Mouse (Mus musculus): ENCODE measurements at regions not wholly inside any gene's neighbourhood (a gene's known extent, or its start where the extent isn't known, plus 50 kb on each side); places are given as distances from the start of the nearest gene placed in this dataset.

- Histone ChIP-seq H3K9ac (ENCODE audit: low read length) (no peak overlapping the region), H3K36me3 (ENCODE audit: control insufficient read depth, insufficient read depth, low read length) (no peaks in the 10 kb centered on the region), H3K4me1 (ENCODE audit: control insufficient read depth, insufficient read depth, low read length) (no peaks in the 10 kb centered on the region), H3K27me3 (ENCODE audit: control insufficient read depth, insufficient read depth, low read length) (no peaks in the 10 kb centered on the region), H3K27ac (ENCODE audit: low read depth, low read length) (no peak overlapping the region), H3K4me3 (ENCODE audit: low read depth, low read length) (no peak overlapping the region), H3K4me2 (no peak overlapping the region), H3K9me3 (ENCODE audit: control insufficient read depth, low read length) (no peaks in the 10 kb centered on the region)
- DNase-seq (ENCODE audit: low spot score, missing footprints) (no peak), ATAC-seq (ENCODE audit: low FRiP score) (no peak)
- 93% methylated on average over 4 of the region's 4 CpGs for WGBS
These were observed 277.5 kb upstream of the BB014433 start for GRCm38 (mm10) chr8:15323421-15323820.

DNA sequence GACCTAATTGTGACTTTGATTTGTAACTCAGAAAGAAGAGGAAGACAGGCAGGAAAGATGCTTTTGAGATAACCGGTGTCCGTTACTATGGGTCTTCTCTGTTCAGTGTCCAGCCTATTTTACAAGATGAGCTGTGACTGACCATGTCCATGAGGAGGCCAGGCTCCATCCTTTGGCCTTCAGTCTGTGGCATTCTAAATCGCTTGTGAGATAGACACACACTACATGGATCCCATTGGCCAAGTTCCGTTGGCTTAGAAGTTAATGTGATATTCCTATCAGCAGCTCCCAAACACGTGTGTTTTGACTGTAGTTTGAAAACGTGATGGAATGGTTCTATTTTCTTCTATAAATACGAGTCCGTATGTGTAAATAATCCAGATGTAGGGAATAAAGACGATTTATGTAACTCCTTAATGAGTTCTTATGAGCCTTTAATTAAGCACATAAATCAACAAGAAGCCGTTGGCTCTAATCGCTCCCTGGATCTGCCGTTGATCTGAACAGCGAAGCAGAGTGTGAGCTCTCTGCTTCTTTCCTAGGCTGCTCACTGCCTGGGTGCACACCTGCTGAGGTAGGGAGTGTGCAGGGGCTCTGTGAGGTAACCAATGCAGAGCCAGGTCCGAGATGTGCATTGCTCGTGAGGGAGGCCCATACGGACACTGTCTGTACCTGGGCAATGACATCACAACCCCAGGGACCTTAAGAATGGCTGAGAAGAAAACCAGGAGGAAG is 272.4 kb upstream of the BB014433 start:
- H3K9ac ChIP-seq (ENCODE audit: low read length), result no peak overlapping the region
- ATAC-seq (ENCODE audit: low FRiP score), result no peak
- H3K36me3 ChIP-seq (ENCODE audit: control insufficient read depth, insufficient read depth, low read length), result no peaks in the 10 kb centered on the region
- no peaks in the 10 kb centered on the region for H3K9me3 ChIP-seq (ENCODE audit: control insufficient read depth, low read length)
- WGBS, result 91% methylated on average over 16 of the region's 16 CpGs
- no peak for DNase-seq (ENCODE audit: low spot score, missing footprints)
- no peak overlapping the region for H3K27ac ChIP-seq (ENCODE audit: low read depth, low read length)
- H3K27me3 ChIP-seq (ENCODE audit: control insufficient read depth, insufficient read depth, low read length), result no peaks in the 10 kb centered on the region
- no peak overlapping the region for H3K4me3 ChIP-seq (ENCODE audit: low read depth, low read length)
- no peak overlapping the region for H3K4me2 ChIP-seq
- H3K4me1 ChIP-seq (ENCODE audit: control insufficient read depth, insufficient read depth, low read length), result no peaks in the 10 kb centered on the region

DNA sequence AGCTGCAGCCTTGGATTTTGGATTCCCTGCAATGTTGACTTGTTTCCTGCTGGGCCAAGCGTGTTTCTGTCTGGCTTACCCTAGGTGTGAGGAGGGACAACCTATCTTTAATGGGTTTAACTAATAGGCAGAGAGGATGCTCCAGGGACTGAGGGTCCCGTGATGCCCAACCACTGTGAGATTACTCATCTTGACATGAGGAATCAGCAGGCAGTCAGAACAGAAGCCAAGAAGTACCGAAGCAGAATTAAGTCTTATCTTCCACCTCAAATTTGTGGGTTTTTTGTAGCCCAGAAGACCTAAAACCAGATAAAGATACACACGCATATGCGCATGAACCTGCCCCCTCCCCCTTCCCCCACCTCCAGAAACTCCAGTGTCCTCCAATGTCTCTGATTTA is 267.6 kb upstream of the BB014433 start:
- H3K4me3 ChIP-seq (ENCODE audit: low read depth, low read length), result no peak overlapping the region
- no peak overlapping the region for H3K27ac ChIP-seq (ENCODE audit: low read depth, low read length)
- DNase-seq (ENCODE audit: low spot score, missing footprints) (no peak), ATAC-seq (ENCODE audit: low FRiP score) (no peak)
- no peaks in the 10 kb centered on the region for H3K9me3 ChIP-seq (ENCODE audit: control insufficient read depth, low read length)
- H3K9ac ChIP-seq (ENCODE audit: low read length), result no peak overlapping the region
- no peaks in the 10 kb centered on the region for H3K36me3 ChIP-seq (ENCODE audit: control insufficient read depth, insufficient read depth, low read length)
- H3K4me1 ChIP-seq (ENCODE audit: control insufficient read depth, insufficient read depth, low read length), result no peaks in the 10 kb centered on the region
- no peak overlapping the region for H3K4me2 ChIP-seq
- 80% methylated on average over 5 of the region's 5 CpGs for WGBS
- no peaks in the 10 kb centered on the region for H3K27me3 ChIP-seq (ENCODE audit: control insufficient read depth, insufficient read depth, low read length)

DNA sequence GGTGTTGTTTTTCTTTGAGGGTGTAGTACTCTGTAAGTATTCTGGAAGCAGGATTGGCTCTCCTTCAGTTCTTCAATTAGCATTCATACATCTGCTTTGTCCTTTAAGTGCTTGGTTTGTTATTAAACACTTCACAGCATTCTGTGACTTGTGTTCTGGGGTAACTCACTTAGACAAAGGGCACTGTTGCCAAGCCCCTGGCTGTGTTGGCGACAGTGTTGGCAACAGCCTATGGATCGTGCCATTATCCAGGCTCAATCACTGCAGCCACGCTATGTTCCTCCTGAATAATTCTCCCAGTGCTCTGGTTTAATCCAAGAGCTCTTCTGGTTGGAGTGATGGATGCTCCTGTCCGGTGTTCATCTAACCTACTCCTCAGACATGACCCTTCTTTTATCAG is 265.6 kb upstream of the BB014433 start:
- WGBS, result 84% methylated on average over 4 of the region's 4 CpGs
- H3K4me3 ChIP-seq (ENCODE audit: low read depth, low read length), result no peak overlapping the region
- no peaks in the 10 kb centered on the region for H3K36me3 ChIP-seq (ENCODE audit: control insufficient read depth, insufficient read depth, low read length)
- H3K4me1 ChIP-seq (ENCODE audit: control insufficient read depth, insufficient read depth, low read length), result no peaks in the 10 kb centered on the region
- H3K27me3 ChIP-seq (ENCODE audit: control insufficient read depth, insufficient read depth, low read length), result no peaks in the 10 kb centered on the region
- H3K9ac ChIP-seq (ENCODE audit: low read length), result no peak overlapping the region
- no peaks in the 10 kb centered on the region for H3K9me3 ChIP-seq (ENCODE audit: control insufficient read depth, low read length)
- H3K4me2 ChIP-seq, result no peak overlapping the region
- ATAC-seq (ENCODE audit: low FRiP score) (no peak), DNase-seq (ENCODE audit: low spot score, missing footprints) (no peak)
- H3K27ac ChIP-seq (ENCODE audit: low read depth, low read length), result no peak overlapping the region

DNA sequence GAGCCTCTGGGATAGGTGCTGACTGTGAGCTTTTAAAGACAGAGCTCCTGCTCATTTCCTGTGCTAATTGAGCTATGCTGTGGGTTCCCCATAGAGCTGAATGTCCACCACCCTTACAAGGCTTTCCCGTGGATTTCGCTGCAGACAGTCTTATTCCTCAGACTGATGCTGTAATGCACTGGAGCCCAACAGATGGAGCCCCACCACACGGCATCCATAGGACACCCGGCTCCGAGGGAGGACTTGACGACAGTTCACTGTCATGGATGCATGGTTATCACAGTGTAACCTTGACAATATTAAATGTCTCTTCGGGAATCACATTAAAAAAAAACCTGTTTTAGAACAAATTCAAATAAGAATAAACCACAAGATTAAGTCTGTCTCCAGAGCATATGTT is 265.2 kb upstream of the BB014433 start:
- no peaks in the 10 kb centered on the region for H3K9me3 ChIP-seq (ENCODE audit: control insufficient read depth, low read length)
- H3K4me2 ChIP-seq, result no peak overlapping the region
- no peak overlapping the region for H3K9ac ChIP-seq (ENCODE audit: low read length)
- WGBS, result 88% methylated on average over 7 of the region's 7 CpGs
- H3K4me1 ChIP-seq (ENCODE audit: control insufficient read depth, insufficient read depth, low read length), result no peaks in the 10 kb centered on the region
- H3K27ac ChIP-seq (ENCODE audit: low read depth, low read length), result no peak overlapping the region
- ATAC-seq (ENCODE audit: low FRiP score) (no peak), DNase-seq (ENCODE audit: low spot score, missing footprints) (no peak)
- no peak overlapping the region for H3K4me3 ChIP-seq (ENCODE audit: low read depth, low read length)
- H3K27me3 ChIP-seq (ENCODE audit: control insufficient read depth, insufficient read depth, low read length), result no peaks in the 10 kb centered on the region
- no peaks in the 10 kb centered on the region for H3K36me3 ChIP-seq (ENCODE audit: control insufficient read depth, insufficient read depth, low read length)

- H3K9ac ChIP-seq (ENCODE audit: low read length), result no peak overlapping the region
- no peaks in the 10 kb centered on the region for H3K27me3 ChIP-seq (ENCODE audit: control insufficient read depth, insufficient read depth, low read length)
- H3K36me3 ChIP-seq (ENCODE audit: control insufficient read depth, insufficient read depth, low read length), result no peaks in the 10 kb centered on the region
- H3K27ac ChIP-seq (ENCODE audit: low read depth, low read length), result no peak overlapping the region
- no peaks in the 10 kb centered on the region for H3K9me3 ChIP-seq (ENCODE audit: control insufficient read depth, low read length)
- DNase-seq (ENCODE audit: low spot score, missing footprints) (no peak), ATAC-seq (ENCODE audit: low FRiP score) (no peak)
- 88% methylated on average over 2 of the region's 2 CpGs for WGBS
- H3K4me1 ChIP-seq (ENCODE audit: control insufficient read depth, insufficient read depth, low read length), result no peaks in the 10 kb centered on the region
- H3K4me2 ChIP-seq, result no peak overlapping the region
- H3K4me3 ChIP-seq (ENCODE audit: low read depth, low read length), result no peak overlapping the region
These were observed 258.3 kb upstream of the BB014433 start for GRCm38 (mm10) chr8:15304143-15304677.

DNA sequence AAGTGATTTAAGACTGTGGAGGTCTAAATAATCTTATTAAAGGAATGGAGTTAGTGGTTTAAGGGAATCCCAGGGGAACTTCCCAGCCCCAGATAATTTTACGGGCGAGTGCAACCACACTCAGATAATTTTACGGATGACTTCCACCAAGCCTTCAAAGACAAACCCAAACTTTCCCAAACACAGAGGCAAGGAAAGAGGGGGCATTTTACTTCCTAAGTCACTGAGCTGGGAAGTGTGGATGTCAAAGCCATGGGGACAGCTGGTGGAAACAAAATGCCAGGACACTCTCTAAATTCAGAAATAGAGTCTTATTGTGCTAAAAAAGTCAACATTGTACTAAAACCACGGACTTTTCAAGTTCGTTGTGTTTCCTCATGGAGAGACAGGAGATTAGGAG is 227.9 kb upstream of the BB014433 start:
- DNase-seq (ENCODE audit: low spot score, missing footprints) (no peak), ATAC-seq (ENCODE audit: low FRiP score) (no peak)
- H3K27ac ChIP-seq (ENCODE audit: low read depth, low read length), result no peak overlapping the region
- H3K4me2 ChIP-seq, result no peak overlapping the region
- 28% methylated on average over 5 of the region's 5 CpGs for WGBS
- no peaks in the 10 kb centered on the region for H3K27me3 ChIP-seq (ENCODE audit: control insufficient read depth, insufficient read depth, low read length)
- no peak overlapping the region for H3K9ac ChIP-seq (ENCODE audit: low read length)
- no peaks in the 10 kb centered on the region for H3K9me3 ChIP-seq (ENCODE audit: control insufficient read depth, low read length)
- no peaks in the 10 kb centered on the region for H3K36me3 ChIP-seq (ENCODE audit: control insufficient read depth, insufficient read depth, low read length)
- H3K4me3 ChIP-seq (ENCODE audit: low read depth, low read length), result no peak overlapping the region
- 0 out of 2 replicates have a peak, but pooled peaks cover 3% of the 10 kb centered on the region for H3K4me1 ChIP-seq (ENCODE audit: control insufficient read depth, insufficient read depth, low read length)

GRCm38 (mm10) chr8:15271793-15272587 is 226.1 kb upstream of the BB014433 start:
- Histone ChIP-seq H3K9me3 (ENCODE audit: control insufficient read depth, low read length) (no peaks in the 10 kb centered on the region), H3K36me3 (ENCODE audit: control insufficient read depth, insufficient read depth, low read length) (no peaks in the 10 kb centered on the region), H3K27ac (ENCODE audit: low read depth, low read length) (no peak overlapping the region), H3K4me3 (ENCODE audit: low read depth, low read length) (no peak overlapping the region), H3K4me2 (no peak overlapping the region), H3K27me3 (ENCODE audit: control insufficient read depth, insufficient read depth, low read length) (no peaks in the 10 kb centered on the region), H3K4me1 (ENCODE audit: control insufficient read depth, insufficient read depth, low read length) (0 out of 2 replicates have a peak, but pooled peaks cover 3% of the 10 kb centered on the region), H3K9ac (ENCODE audit: low read length) (no peak overlapping the region)
- DNase-seq (ENCODE audit: low spot score, missing footprints) (no peak), ATAC-seq (ENCODE audit: low FRiP score) (peak; percentile 74)
- WGBS, result 31% methylated on average over 17 of the region's 17 CpGs

GRCm38 (mm10) chr8:15270290-15270689 is 224.4 kb upstream of the BB014433 start:
- ATAC-seq (ENCODE audit: low FRiP score) (0 out of 2 replicates have a peak, but pooled peaks have one; percentile 2), DNase-seq (ENCODE audit: low spot score, missing footprints) (peak; percentile 93)
- 12% methylated on average over 5 of the region's 5 CpGs for WGBS
- Histone ChIP-seq H3K36me3 (ENCODE audit: control insufficient read depth, insufficient read depth, low read length) (no peaks in the 10 kb centered on the region), H3K4me1 (ENCODE audit: control insufficient read depth, insufficient read depth, low read length) (0 out of 2 replicates have a peak, but pooled peaks cover 3% of the 10 kb centered on the region), H3K27ac (ENCODE audit: low read depth, low read length) (no peak overlapping the region), H3K4me3 (ENCODE audit: low read depth, low read length) (no peak overlapping the region), H3K27me3 (ENCODE audit: control insufficient read depth, insufficient read depth, low read length) (no peaks in the 10 kb centered on the region), H3K9me3 (ENCODE audit: control insufficient read depth, low read length) (no peaks in the 10 kb centered on the region), H3K4me2 (no peak overlapping the region), H3K9ac (ENCODE audit: low read length) (no peak overlapping the region)
